Mouse (Mus musculus) urinary bladder, postnatal 36 days (tissue): ENCODE measurements around the gene Hoxb7.

Source experiments
- DNase-seq, 2 experiments: peaks; one replicate each; pipeline ENCODE4 v3.0.0; 2022; ENCODE audit warnings: low spot score in 2 of 2, mixed read lengths in 1 of 2

Gene Hoxb7

DNA sequence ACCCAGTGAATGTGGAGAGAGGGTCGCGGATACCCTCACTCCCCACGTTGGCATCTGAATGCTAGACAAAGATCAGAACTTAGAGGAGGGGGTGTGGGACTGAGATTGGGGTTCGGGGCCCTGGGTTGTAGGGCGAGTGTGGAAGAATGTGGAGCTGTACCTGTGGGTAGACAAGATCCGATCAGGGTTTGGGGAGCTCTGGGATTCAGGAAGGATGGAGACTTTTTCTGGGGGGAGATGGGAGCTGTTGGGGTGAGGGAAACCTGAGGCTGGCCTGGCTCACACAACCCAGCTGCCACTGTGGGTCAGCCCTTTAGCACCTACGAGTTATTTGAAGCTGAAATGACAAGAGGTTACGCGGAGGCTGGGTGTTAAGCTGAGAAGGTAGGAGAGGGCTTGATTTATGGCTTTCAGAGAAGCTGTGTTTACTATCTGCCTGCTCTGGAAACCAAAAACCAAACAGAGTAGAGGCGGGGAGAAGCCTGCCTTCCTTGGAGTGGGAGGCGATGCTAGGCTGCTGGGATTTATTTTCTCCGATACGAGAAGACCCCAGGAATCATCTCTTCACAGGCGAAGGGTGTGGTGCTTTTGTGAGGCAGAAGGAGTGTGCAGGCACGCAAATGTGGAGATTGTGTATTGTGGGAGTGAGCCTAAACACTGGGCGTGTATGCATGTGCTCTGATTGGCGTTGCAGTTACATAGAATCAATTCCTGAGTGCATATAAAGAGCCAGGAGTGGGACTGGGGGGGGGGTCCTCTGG lies 47.0 kb downstream of the Hoxb7 start:
- DNase-seq: no peak

DNA sequence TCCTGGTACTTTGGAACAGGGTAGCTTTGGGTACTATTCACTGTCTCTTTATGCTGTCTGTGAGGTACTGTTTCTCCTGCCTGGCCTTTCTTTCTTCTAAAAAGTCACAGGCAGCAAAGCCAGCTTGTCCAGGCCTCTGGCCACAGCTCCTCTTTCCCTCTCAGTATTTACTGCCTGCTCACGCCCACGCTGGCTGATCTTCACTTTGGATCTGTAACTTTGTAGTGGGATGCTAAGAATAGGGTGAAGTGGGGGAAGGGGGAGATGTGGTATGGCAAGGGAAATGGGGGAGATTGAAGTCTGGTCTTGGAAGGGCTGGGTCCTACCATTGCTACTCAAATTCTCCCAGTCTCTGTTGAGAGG lies 47.6 kb downstream of the Hoxb7 start:
- DNase-seq: no peak

DNA sequence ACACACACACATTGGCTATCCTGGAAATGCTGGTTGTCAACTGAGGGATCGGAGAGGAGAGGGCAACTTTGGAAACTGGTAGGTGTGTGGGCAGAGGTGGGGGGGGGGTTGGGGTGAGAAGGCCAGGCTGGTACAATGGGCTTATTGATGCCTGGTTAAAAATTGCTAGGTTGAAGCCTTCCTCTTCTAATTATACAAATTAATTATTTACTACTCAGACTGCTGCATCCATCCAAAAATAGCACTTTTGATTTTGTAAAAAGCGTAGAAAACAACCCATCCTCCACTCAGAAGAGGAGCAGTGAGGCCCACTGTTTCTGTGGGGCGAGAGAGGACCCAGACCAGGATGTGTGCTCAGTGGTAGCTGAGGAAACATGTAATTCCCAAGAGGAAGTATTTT lies 48.6 kb downstream of the Hoxb7 start:
- DNase-seq: no peak

DNA sequence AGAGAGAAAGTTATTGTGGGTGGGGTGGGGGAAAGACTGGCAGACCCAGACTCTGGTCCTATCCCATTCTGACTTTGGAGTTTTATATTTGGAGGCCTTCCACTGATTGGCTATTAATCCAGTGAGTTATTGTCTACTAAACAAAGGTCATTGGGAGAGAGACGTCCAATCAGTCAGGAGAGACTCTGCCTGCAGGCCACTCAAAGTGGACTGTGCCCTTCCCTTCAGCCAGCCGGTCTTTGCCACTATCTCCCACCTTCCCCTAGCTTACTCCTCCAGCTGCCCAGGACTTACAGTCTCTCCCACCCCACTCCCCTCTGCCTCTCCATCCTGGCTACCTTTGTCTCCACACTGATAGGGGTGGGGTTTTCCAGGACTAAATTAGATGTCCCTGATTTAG lies 50.2 kb downstream of the Hoxb7 start:
- no peak for DNase-seq

DNA sequence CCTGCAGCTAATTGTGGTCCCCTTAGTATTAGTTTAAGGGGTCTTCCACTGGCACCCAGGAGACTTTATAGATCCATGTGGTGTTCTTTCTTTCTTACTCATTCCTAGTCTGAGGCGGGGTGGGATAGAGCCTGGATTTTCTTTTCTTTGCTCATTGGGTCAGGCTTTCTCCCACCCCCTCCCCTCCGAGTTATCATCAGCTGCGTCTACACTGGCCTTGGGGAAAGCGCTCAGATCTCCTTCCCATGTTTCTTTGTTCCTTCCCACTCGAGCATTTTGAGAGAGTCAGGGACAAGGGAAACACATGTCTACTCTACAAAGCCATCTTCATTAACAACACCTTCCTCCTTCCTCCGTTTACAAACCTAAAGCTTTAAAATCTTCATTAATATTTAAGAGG lies 50.6 kb downstream of the Hoxb7 start:
- no peak for DNase-seq

DNA sequence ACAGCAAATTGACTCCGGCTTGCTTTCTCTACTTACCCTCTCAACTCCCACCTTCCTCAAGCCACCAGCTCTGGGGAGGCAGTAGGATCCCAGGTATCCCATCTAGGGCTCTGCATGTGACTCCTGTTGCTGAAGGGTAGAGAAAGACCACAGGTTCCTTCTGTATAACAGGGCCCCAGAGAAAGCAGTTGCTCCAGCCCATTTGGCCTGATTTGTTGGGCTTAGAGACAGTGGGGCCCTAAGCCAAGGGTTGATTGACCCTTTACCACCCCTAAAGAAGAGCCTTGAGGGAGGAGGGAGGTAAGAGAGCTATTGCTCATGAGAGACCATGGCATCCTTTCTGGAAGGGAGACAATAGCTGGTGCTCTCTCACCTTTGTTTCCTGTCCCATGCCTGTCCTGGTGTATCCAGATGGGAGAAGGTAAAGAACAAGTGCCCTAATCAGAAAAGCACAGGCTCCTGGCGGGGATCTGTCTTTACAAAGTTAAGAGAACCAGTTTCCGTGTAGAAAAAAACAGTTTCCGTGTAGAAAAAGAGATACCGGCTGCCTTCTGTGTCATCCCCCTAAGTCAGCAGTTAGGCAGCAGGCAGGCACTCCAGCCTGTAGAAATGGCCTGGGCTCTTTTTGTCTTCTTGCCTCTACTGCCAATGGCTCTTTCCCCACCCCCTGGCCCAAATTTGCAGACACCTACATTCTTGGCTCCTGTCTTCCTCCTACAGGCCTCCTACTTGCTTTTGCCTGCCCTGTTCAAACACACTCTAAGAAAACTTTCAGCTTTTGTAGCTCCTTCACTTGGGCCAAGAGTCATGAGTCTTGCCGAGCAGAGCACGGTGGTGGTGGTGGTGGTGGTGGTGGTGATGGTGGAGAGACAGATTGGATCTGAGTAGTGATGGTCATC lies 52.8 kb downstream of the Hoxb7 start:
- DNase-seq: no peak
